Mouse (Mus musculus): ENCODE measurements around the gene Uaca. TPM values are rescaled to one million over a fixed set of nuclear protein-coding genes. Genes with fewer than 3 reads are reported as not detected.

Uaca gene
- polyA plus RNA-seq (2015; fragmentation: Nextera tagmentation; extraction: Ambion mirVana) = 38.0 and 40.4 TPM in 2 replicates

DNA sequence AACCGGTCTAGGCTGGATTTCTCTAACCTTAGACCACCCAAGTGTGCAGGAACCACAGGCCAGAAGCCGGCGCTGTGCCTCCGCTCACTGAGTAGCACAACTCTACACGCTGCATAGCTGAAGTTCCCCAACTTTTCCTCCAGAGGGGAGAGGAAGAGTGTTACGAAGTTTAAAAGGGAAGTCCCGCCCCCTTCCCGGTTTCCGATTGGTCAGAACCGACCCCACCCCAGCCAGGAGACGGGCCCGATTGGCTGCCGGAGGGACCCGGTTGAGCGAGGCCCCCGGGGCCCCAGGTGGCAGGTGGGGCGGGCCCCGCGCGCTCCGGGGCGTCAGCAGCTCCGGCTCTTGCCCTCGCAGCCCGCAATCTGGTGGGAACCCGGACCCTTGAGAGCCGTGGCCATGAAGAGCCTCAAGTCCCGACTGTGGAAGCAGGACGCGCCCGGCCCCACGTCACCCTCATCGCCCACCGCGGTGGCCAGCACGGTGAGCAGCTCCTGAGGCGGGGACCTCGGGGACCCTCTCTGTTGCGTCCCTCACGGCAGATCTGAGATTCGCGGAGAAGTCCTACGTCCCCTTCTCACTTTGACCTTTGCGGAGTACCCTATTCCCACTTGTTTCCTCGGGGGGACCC, at the start of gene Uaca:
TSS of gene Uaca (plus strand) at position 333 of the 631 bp plus-strand sequence.
- under 1% methylated on average over 43 of the region's 45 CpGs for WGBS
- H3K4me3 ChIP-seq (ENCODE audit: low read length) = peak within 1 kb of the TSS; percentile 72
- H3K4me2 ChIP-seq (replicated peaks; ENCODE audit: low read depth, low read length) = peak within 1 kb of the TSS; percentile 95
- H3K9ac ChIP-seq (replicated peaks; ENCODE audit: low read length) = peak within 1 kb of the TSS; percentile 80
- peak within 1 kb of the TSS; percentile 92 for H3K27ac ChIP-seq (ENCODE audit: low read length)
- H3K27me3 ChIP-seq (ENCODE audit: insufficient read depth, low read length) = no peaks in the 10 kb centered on the region
- ATAC-seq (ENCODE audit: low FRiP score, low TSS enrichment) = peak; percentile 98
- H3K36me3 ChIP-seq (ENCODE audit: insufficient read depth, low read length) = no peaks in the 10 kb centered on the region
- peaks cover 11% of the 10 kb centered on the region for H3K4me1 ChIP-seq (ENCODE audit: insufficient read depth, low read length)
- H3K9me3 ChIP-seq (ENCODE audit: low read length) = no peaks in the 10 kb centered on the region

DNA sequence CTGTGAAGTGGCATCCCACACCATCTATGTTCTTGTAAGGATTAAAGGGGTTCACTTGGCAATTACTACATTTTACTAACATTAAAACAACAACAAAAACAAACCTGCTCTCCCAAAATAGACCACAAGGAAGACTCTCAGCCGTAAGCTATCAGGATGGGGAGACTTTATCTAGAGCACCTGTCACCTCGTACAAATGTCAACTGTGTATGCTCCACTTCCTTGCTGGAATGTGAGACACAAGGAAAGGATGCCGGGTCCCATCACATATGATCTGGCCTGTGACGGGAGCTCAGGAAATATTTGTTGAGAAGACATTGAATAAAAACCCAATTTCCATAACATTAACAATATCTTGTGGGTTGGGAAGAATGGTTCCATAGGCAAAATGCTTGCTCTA, 49.4 kb upstream of the Uaca start:
- H3K36me3 ChIP-seq (ENCODE audit: insufficient read depth, low read length) = no peaks in the 10 kb centered on the region
- no peak overlapping the region for H3K4me2 ChIP-seq (replicated peaks; ENCODE audit: low read depth, low read length)
- no peaks in the 10 kb centered on the region for H3K27me3 ChIP-seq (ENCODE audit: insufficient read depth, low read length)
- H3K9me3 ChIP-seq (ENCODE audit: low read length) = 0 out of 2 replicates have a peak, but pooled peaks cover 3% of the 10 kb centered on the region
- H3K9ac ChIP-seq (replicated peaks; ENCODE audit: low read length) = no peak overlapping the region
- H3K4me1 ChIP-seq (ENCODE audit: insufficient read depth, low read length) = peaks cover 11% of the 10 kb centered on the region; the same call in 1 of the 2 replicates
- H3K27ac ChIP-seq (ENCODE audit: low read length) = no peak overlapping the region
- WGBS = 26% methylated on average over 4 of the region's 4 CpGs
- H3K4me3 ChIP-seq (ENCODE audit: low read length) = no peak overlapping the region
- ATAC-seq (ENCODE audit: low FRiP score, low TSS enrichment) = no peak

DNA sequence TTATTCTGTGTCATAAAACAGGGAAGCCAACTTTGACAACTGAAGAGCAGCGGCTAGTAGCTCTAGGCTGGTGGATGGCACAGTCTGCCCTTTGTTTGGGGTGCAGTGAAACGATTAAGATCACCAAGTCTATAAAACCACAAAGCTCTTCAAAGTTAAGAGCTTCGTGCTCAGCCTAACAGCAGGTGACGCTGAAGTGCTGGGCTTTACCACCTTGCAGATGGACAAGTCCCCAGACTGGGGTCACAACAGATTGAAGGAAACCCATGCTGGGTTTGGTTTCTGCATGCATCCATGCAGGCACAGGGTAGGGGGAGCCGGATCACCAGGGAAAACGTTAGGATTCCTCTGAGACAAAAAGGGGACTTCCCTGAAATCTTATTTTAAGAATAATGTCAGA, 47.8 kb upstream of the Uaca start:
- Histone ChIP-seq H3K4me2 (replicated peaks; ENCODE audit: low read depth, low read length) (no peak overlapping the region), H3K27ac (ENCODE audit: low read length) (no peak overlapping the region), H3K36me3 (ENCODE audit: insufficient read depth, low read length) (no peaks in the 10 kb centered on the region), H3K4me1 (ENCODE audit: insufficient read depth, low read length) (peaks cover 11% of the 10 kb centered on the region; the same call in 1 of the 2 replicates), H3K4me3 (ENCODE audit: low read length) (no peak overlapping the region), H3K27me3 (ENCODE audit: insufficient read depth, low read length) (no peaks in the 10 kb centered on the region), H3K9me3 (ENCODE audit: low read length) (0 out of 2 replicates have a peak, but pooled peaks cover 3% of the 10 kb centered on the region), H3K9ac (replicated peaks; ENCODE audit: low read length) (no peak overlapping the region)
- ATAC-seq (ENCODE audit: low FRiP score, low TSS enrichment) = no peak
- 33% methylated on average over 6 of the region's 6 CpGs for WGBS

DNA sequence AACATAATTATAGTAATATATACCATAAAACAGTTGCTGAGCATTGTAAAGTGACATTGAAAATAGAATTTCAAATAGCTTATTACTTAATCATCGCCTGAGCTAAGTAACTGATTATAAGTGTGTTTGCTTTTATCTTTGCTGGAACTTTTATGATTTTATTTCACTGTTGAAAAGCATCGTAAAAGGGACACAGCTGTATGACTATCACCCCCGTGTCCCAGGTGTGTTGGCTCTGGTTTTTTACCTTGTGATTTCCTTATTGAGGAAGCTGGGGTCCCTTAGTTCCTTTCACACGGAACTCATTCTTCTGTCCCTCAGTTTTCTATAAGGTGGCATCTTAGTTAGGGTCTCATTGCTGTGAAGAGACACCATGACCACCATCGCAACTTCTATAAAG, 46.7 kb upstream of the Uaca start:
- WGBS = 87% methylated on average over 5 of the region's 5 CpGs
- H3K9me3 ChIP-seq (ENCODE audit: low read length) = 0 out of 2 replicates have a peak, but pooled peaks cover 3% of the 10 kb centered on the region

DNA sequence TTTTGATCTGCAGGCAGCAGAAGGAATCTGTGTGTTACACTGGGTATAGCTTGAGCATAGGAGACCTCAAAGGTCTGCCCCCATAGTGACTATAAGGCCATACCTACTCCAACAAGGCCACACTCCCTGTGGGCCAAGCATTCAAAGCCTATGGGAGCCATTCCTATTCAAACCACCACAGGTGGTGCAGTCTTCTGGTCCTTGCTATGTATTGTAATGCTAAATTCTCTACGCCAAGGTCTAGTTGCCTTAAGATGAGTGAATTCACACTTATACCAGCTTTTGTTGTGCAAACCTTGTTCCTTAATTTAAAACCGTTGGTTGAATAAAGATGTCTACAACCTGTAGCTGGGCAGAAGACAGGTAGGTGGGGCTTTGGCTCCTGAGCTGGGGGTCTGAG, 46.2 kb upstream of the Uaca start:
- 92% methylated on average over 2 of the region's 2 CpGs for WGBS
- no peak overlapping the region for H3K9ac ChIP-seq (replicated peaks; ENCODE audit: low read length)
- H3K36me3 ChIP-seq (ENCODE audit: insufficient read depth, low read length) = no peaks in the 10 kb centered on the region
- no peak for ATAC-seq (ENCODE audit: low FRiP score, low TSS enrichment)
- H3K4me1 ChIP-seq (ENCODE audit: insufficient read depth, low read length) = peaks cover 4% of the 10 kb centered on the region; the same call in 1 of the 2 replicates
- H3K27me3 ChIP-seq (ENCODE audit: insufficient read depth, low read length) = no peaks in the 10 kb centered on the region
- H3K4me2 ChIP-seq (replicated peaks; ENCODE audit: low read depth, low read length) = no peak overlapping the region
- H3K9me3 ChIP-seq (ENCODE audit: low read length) = 0 out of 2 replicates have a peak, but pooled peaks cover 3% of the 10 kb centered on the region
- no peak overlapping the region for H3K27ac ChIP-seq (ENCODE audit: low read length)
- H3K4me3 ChIP-seq (ENCODE audit: low read length) = no peak overlapping the region

More for the DNA sequence above, 46.7 kb upstream of the Uaca start:
- ATAC-seq (ENCODE audit: low FRiP score, low TSS enrichment) = no peak
- Histone ChIP-seq H3K36me3 (ENCODE audit: insufficient read depth, low read length) (no peaks in the 10 kb centered on the region), H3K27ac (ENCODE audit: low read length) (no peak overlapping the region), H3K9ac (replicated peaks; ENCODE audit: low read length) (no peak overlapping the region), H3K27me3 (ENCODE audit: insufficient read depth, low read length) (no peaks in the 10 kb centered on the region), H3K4me2 (replicated peaks; ENCODE audit: low read depth, low read length) (no peak overlapping the region), H3K4me1 (ENCODE audit: insufficient read depth, low read length) (peaks cover 9% of the 10 kb centered on the region; the same call in 1 of the 2 replicates), H3K4me3 (ENCODE audit: low read length) (no peak overlapping the region)

DNA sequence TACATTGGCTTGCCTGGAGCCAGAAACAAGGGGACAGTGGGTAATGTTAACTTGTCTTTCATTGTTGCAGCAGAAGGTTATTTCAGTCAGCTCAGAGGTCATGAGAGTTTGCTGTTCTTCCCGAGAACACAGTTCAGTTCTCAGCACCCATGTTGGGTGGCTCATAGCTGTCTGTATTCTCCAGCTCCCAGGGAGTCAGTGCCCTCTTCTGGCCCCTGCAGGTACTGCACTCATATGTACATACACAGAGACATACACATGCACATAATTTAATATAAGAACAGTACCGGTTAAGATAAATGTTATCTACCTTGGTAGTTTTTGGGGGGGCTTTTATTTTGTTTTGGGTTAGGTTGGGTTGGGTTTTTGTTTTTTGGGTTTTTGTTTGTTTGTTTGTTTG, 45.2 kb upstream of the Uaca start:
- no peak overlapping the region for H3K4me2 ChIP-seq (replicated peaks; ENCODE audit: low read depth, low read length)
- ATAC-seq (ENCODE audit: low FRiP score, low TSS enrichment) = no peak
- no peaks in the 10 kb centered on the region for H3K4me1 ChIP-seq (ENCODE audit: insufficient read depth, low read length)
- WGBS = 93% methylated on average over 2 of the region's 2 CpGs
- H3K36me3 ChIP-seq (ENCODE audit: insufficient read depth, low read length) = no peaks in the 10 kb centered on the region
- H3K27me3 ChIP-seq (ENCODE audit: insufficient read depth, low read length) = no peaks in the 10 kb centered on the region
- H3K9ac ChIP-seq (replicated peaks; ENCODE audit: low read length) = no peak overlapping the region
- no peak overlapping the region for H3K27ac ChIP-seq (ENCODE audit: low read length)
- H3K4me3 ChIP-seq (ENCODE audit: low read length) = no peak overlapping the region
- 0 out of 2 replicates have a peak, but pooled peaks cover 3% of the 10 kb centered on the region for H3K9me3 ChIP-seq (ENCODE audit: low read length)

DNA sequence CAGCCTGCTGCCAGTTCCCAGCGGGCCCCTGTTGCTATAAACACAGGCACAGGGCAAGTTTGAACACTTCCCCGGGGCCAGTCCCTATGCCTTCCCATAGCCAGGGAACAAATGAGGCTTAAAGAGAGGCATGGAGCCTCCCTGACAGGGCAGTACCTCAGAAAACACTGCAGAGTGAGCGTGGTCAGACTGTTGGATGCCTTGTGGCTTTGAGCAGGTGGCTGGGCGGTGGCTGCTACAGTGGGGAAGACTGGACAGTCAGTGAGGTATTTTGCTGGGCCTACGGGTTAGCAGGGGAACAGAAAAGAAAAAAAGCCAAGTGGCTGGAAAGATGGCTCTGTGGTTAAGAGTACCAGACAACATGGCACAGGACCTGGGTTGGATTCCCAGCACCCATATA, 43.2 kb upstream of the Uaca start:
- ATAC-seq (ENCODE audit: low FRiP score, low TSS enrichment) = no peak

DNA sequence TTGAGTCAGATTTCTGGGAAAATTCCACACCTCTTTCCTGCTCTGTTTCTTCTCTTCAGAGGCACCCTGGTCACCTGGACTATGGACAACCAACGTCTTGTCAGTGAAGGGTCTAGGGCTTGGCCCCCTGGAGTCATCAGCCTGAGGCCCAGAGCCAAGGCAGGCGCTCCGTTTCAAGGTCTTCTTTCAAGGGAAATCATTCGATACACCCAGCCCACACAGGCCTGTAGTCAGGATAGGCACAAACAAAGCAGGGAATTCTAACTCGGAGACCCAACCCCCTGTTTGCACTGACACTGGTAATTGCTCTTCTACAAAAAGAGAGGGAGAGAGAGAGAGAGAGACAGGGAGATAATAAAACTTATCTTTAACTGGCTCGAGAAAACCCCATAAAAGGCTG, 42.4 kb upstream of the Uaca start:
- WGBS = 28% methylated on average over 6 of the region's 6 CpGs
- 0 out of 2 replicates have a peak, but pooled peaks cover 3% of the 10 kb centered on the region for H3K9me3 ChIP-seq (ENCODE audit: low read length)

More for the DNA sequence above, 43.2 kb upstream of the Uaca start:
- 0 out of 2 replicates have a peak, but pooled peaks cover 3% of the 10 kb centered on the region for H3K9me3 ChIP-seq (ENCODE audit: low read length)
- H3K27me3 ChIP-seq (ENCODE audit: insufficient read depth, low read length) = no peaks in the 10 kb centered on the region
- no peak overlapping the region for H3K9ac ChIP-seq (replicated peaks; ENCODE audit: low read length)
- H3K4me2 ChIP-seq (replicated peaks; ENCODE audit: low read depth, low read length) = no peak overlapping the region
- no peak overlapping the region for H3K27ac ChIP-seq (ENCODE audit: low read length)
- H3K36me3 ChIP-seq (ENCODE audit: insufficient read depth, low read length) = no peaks in the 10 kb centered on the region
- H3K4me3 ChIP-seq (ENCODE audit: low read length) = no peak overlapping the region
- no peaks in the 10 kb centered on the region for H3K4me1 ChIP-seq (ENCODE audit: insufficient read depth, low read length)
- 88% methylated on average over 5 of the region's 5 CpGs for WGBS

DNA sequence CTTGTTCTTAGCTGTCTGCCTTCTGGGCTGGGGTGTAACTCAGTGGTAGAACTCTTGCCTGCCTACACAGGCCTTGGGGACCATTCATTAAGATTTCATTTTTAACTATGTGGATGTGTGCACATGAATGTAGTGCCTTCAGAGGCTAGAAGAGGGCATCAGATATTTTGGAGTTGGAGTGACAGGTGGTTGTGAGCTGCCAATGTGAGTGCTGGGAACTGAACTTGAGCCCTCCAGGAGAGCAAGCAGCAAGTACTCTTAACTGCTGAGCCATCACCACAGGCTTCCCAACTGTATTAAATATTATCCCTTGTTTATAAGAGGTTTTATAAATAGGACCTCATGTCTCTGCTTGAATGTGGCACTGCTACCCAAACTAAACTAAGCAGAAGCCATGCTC, 41.7 kb upstream of the Uaca start:
- H3K4me3 ChIP-seq (ENCODE audit: low read length) = no peak overlapping the region
- no peak overlapping the region for H3K4me2 ChIP-seq (replicated peaks; ENCODE audit: low read depth, low read length)
- ATAC-seq (ENCODE audit: low FRiP score, low TSS enrichment) = no peak
- H3K4me1 ChIP-seq (ENCODE audit: insufficient read depth, low read length) = peaks cover 6% of the 10 kb centered on the region; the same call in 1 of the 2 replicates
- no peak overlapping the region for H3K27ac ChIP-seq (ENCODE audit: low read length)
- H3K9ac ChIP-seq (replicated peaks; ENCODE audit: low read length) = no peak overlapping the region
- H3K36me3 ChIP-seq (ENCODE audit: insufficient read depth, low read length) = no peaks in the 10 kb centered on the region
- H3K9me3 ChIP-seq (ENCODE audit: low read length) = 0 out of 2 replicates have a peak, but pooled peaks cover 3% of the 10 kb centered on the region
- H3K27me3 ChIP-seq (ENCODE audit: insufficient read depth, low read length) = no peaks in the 10 kb centered on the region

More for the DNA sequence above, 42.4 kb upstream of the Uaca start:
- ATAC-seq (ENCODE audit: low FRiP score, low TSS enrichment) = no peak
- Histone ChIP-seq H3K27me3 (ENCODE audit: insufficient read depth, low read length) (no peaks in the 10 kb centered on the region), H3K9ac (replicated peaks; ENCODE audit: low read length) (no peak overlapping the region), H3K27ac (ENCODE audit: low read length) (no peak overlapping the region), H3K4me2 (replicated peaks; ENCODE audit: low read depth, low read length) (no peak overlapping the region), H3K36me3 (ENCODE audit: insufficient read depth, low read length) (no peaks in the 10 kb centered on the region), H3K4me1 (ENCODE audit: insufficient read depth, low read length) (0 out of 2 replicates have a peak, but pooled peaks cover 3% of the 10 kb centered on the region), H3K4me3 (ENCODE audit: low read length) (no peak overlapping the region)

DNA sequence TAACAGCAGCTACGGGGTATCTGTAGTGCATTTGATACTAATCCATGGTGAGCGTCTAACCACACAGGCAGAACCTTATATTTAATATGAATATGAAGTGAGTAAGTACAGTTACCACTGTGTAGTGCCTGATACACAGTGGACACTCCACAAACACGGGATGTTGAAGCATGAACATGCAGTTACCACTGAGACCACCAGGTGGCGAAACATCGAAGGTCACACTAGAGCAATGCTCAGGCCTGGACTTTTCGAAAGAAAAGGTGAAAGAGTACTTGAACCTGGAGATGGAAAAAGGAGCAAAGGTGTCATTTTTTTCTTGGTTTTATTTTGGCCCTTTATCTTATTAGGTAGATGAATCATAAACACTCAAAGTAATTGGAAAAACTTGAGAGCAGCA, 38.1 kb upstream of the Uaca start:
- H3K9ac ChIP-seq (replicated peaks; ENCODE audit: low read length) = no peak overlapping the region
- H3K36me3 ChIP-seq (ENCODE audit: insufficient read depth, low read length) = no peaks in the 10 kb centered on the region
- H3K4me1 ChIP-seq (ENCODE audit: insufficient read depth, low read length) = peaks cover 27% of the 10 kb centered on the region
- H3K27me3 ChIP-seq (ENCODE audit: insufficient read depth, low read length) = no peaks in the 10 kb centered on the region
- no peak overlapping the region for H3K27ac ChIP-seq (ENCODE audit: low read length)
- no peak overlapping the region for H3K4me2 ChIP-seq (replicated peaks; ENCODE audit: low read depth, low read length)
- H3K9me3 ChIP-seq (ENCODE audit: low read length) = 0 out of 2 replicates have a peak, but pooled peaks cover 3% of the 10 kb centered on the region
- H3K4me3 ChIP-seq (ENCODE audit: low read length) = no peak overlapping the region
- WGBS = 41% methylated on average over 6 of the region's 6 CpGs
- ATAC-seq (ENCODE audit: low FRiP score, low TSS enrichment) = 0 out of 2 replicates have a peak, but pooled peaks have one; percentile 46
